Mouse (Mus musculus) embryonic fibroblast, embryonic 13.5 days (primary cell): Measurements from ENCODE around the gene Sult2a7. TPM values are rescaled to one million over a fixed set of nuclear protein-coding genes. Genes with fewer than 3 reads are reported as not detected.

Experiments used
- H3K27ac ChIP-seq: 2 replicates; pipeline ENCODE4 v1.5.1; 2012; ENCODE audit warnings: low read length, control low read depth, inconsistent platforms; ENCODE audit not compliant: insufficient read depth
- H3K4me1 ChIP-seq: 2 replicates; pipeline ENCODE4 v1.6.1; 2011; ENCODE audit warnings: low read length; ENCODE audit not compliant: control insufficient read depth, insufficient read depth
- H3K4me3 ChIP-seq: 2 replicates; pipeline ENCODE4 v1.5.1; 2011; ENCODE audit warnings: mild to moderate bottlenecking, control low read depth, low read length; ENCODE audit not compliant: insufficient read depth
- CTCF ChIP-seq: IDR thresholded peaks from 2 replicates; pipeline ENCODE4 v1.5.1; 2011; ENCODE audit warnings: mild to moderate bottlenecking, control low read depth, low read length, moderate library complexity, borderline replicate concordance; ENCODE audit not compliant: insufficient read depth
- POLR2A ChIP-seq: IDR thresholded peaks from 2 replicates; pipeline ENCODE4 v1.6.1; 2011; ENCODE audit warnings: low read depth, mild to moderate bottlenecking, control low read depth, low read length, moderate library complexity
- polyA plus RNA-seq: library from polyadenylated mRNA; stranded (reverse); fragments of >200 nt; gene quantifications from 2 replicates; pipeline ENCODE4 v1.2.4, GENCODE M21; 2011; ENCODE audit warnings: low read depth; ENCODE audit not compliant: missing spikeins, insufficient read length

The Sult2a7 gene
- not detected in 2 replicates for polyA plus RNA-seq

DNA sequence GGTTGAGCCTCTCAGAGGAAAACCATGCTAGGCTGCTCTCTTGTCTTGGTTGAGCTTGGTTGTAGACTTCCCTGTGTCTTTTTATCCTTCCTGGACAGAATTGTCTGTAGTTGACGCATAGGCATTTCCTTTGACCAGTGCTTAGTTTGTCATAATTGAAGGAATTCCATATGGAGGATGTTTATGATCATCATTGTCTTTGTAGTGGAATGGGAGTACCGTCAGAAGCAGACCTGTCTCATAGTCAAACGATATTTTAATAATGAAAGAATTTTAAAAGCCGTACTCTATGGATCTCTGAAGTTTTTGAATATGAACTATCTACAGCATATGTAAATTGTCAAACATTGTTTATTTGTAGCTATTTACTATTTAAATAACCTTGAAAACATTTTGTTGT lies at the start of gene Sult2a7:
Sult2a7 (minus strand) TSS at position 101 of the 400 bp plus-strand sequence.
- TF ChIP-seq CTCF (no peak), POLR2A (no peak)
- Histone ChIP-seq H3K27ac (no peak within 1 kb of the TSS), H3K4me3 (no peak within 1 kb of the TSS), H3K4me1 (no peaks in the 10 kb centered on the region)

DNA sequence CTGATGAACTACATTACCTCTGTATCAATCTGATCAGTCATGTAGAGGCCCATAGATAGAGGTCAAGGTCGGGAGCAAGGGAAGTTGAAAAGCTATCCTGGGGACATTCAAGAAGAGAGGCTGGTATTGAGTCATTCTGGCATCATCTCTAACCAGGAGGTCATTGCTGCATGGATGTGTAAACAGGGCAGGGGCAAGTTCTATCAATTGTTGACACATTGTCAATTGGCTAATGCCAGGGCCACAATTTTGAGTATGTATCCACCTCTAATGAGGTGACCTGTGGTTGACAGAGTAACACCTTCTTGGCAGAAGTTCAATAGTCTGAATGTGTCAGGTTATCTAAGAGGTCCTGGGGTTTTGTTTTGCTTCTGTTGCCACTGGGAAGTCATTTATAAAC lies 31.2 kb upstream of the Sult2a7 start:
- no peak for TF ChIP-seq CTCF
- no peak for TF ChIP-seq POLR2A
- Histone ChIP-seq H3K4me3 (no peak overlapping the region), H3K4me1 (no peaks in the 10 kb centered on the region), H3K27ac (no peak overlapping the region)

DNA sequence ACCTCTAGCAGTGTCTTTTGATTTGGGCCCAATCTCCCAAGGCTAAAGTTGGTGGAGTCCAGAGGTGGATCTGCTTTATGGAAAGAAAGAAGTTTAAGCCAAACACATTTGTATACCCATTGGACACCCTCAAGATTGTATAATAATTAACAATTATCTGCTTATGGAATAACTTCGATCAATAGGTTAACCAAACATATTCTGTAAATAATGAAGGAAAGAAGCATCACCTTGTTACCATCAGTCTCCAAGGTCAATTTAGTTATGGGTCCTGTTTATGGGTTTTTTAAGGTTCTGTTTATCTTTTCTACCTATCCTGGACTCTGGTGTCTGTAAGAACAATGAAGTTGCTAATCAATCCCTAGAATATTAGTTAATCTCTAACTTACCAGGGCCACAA lies 28.6 kb upstream of the Sult2a7 start:
- no peaks in the 10 kb centered on the region for H3K4me1 ChIP-seq
- no peak overlapping the region for H3K4me3 ChIP-seq
- no peak for TF ChIP-seq POLR2A
- TF ChIP-seq CTCF: no peak
- H3K27ac ChIP-seq: no peak overlapping the region

DNA sequence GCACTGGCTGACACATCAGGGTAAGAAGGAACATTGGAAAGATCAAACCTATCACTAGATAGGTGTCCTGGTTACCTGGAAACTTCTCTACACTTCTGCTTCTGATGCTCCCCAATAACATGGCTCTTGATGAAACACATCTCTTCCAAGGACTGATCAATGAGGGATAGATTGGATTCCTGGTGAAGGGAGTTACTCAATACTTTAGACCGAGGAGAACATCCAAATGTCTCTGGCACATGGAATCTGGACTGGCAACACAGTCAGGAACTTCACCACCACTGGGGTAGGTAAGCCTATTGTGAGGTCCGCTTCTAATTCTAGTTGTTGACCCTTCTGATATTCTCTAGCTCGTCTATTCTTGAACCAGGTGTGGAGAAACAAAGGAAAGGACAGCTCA lies 24.3 kb upstream of the Sult2a7 start:
- Histone ChIP-seq H3K4me3 (no peak overlapping the region), H3K27ac (no peak overlapping the region), H3K4me1 (no peaks in the 10 kb centered on the region)
- TF ChIP-seq CTCF (no peak), POLR2A (no peak)

DNA sequence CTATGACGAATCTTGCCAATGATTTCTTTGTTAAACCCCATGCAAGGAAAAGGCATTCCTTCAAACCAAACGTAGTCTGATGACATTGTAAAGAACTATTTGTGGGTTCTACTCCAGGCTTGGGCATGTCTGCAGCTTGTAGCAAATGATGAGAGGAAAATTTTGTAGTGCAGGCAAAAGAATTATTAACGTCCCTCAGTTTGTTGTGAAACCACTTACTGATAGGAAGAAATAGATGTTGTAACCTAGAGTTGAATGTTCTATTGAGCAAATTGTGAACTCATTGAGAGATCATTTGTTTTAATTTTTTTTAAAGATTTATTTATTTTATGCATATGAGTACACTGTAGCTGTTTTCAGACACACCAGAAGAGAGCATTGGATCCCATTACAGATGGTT lies 1.1 kb downstream of the Sult2a7 start:
- no peak overlapping the region for H3K27ac ChIP-seq
- H3K4me1 ChIP-seq: no peaks in the 10 kb centered on the region
- TF ChIP-seq CTCF: no peak
- TF ChIP-seq POLR2A: no peak
- H3K4me3 ChIP-seq: no peak overlapping the region

DNA sequence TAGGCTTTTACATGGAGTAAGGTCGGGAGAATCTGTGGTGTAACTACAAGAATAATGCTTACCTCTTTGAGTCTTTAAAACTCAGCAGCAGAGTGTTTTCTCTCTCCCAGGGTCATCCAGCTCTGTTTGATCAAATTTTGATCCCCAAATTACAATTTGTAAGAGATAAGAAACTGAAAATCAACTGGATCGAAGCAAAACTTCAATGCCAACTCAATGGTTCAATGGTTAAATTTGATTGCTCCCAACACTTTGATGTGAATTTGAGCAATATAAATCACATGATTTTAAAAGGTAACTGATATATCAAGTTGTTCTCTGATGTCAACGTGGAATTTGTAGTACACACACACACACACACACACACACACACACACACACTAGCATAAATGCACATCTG lies 47.5 kb downstream of the Sult2a7 start, which contains the start of gene Sult2a8:
Sult2a8 (minus strand) TSS at position 236 of the 400 bp plus-strand sequence.
- Histone ChIP-seq H3K4me3 (no peak within 1 kb of the TSS), H3K27ac (no peak within 1 kb of the TSS), H3K4me1 (no peaks in the 10 kb centered on the region)
- TF ChIP-seq CTCF: no peak
- no peak for TF ChIP-seq POLR2A

DNA sequence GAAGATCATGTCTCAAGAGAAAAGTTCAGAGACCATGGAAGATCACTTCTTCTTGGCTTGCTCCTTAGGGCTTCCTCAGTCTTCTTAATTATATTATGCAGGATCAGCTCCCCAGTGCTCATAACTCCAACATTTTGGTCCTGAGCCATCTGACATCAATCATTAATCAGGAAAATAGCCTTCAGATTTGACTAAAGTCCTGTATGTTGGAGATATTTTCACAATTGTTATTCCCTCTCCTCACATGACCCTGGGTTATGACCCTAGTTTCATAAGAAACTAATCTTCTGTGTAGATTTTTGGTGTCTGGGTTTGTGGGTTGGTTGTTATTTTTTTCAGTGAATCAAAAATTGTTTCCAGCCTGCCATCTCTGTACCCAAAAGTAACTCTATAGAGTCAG lies 54.4 kb downstream of the Sult2a7 start:
- H3K4me3 ChIP-seq: no peak overlapping the region
- no peak overlapping the region for H3K27ac ChIP-seq
- TF ChIP-seq CTCF (no peak), POLR2A (no peak)
- H3K4me1 ChIP-seq: no peaks in the 10 kb centered on the region

DNA sequence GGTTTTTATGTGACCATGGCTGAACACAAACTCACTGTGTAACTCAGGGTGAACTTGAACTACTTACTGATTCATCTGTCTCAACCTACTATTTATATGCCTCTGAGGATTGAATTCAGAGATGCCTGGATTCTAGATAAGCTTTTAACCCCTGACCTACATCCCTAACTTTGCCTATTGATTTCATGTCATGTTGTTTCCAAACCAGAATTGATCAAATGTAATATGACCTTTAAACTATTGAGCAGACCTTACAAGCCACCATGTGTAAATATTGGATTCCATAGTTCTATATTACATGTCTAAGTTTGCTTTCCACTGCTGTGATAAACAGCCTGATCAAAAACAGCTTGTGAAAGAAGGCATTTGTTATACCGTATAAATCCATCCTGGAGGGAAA lies 55.5 kb downstream of the Sult2a7 start:
- Histone ChIP-seq H3K4me1 (no peaks in the 10 kb centered on the region), H3K4me3 (no peak overlapping the region), H3K27ac (no peak overlapping the region)
- TF ChIP-seq POLR2A: no peak
- no peak for TF ChIP-seq CTCF

DNA sequence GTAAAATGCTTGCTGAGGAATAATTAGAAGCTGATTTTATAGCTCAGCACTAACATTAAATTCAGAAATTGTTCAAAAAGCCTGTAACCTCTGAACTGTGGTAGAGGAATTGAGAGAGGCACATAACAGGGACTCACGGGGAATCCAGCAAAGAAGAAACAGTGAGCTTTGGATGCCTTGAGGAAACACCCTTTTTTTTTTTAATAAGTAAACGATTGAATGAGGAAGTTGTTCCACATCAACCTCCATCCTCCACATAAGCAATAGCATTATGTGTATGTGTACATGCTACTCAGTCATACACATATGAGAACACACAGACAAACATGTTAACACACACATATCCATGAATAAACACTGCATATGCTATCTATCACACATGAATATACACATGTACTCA lies 56.0 kb downstream of the Sult2a7 start:
- Histone ChIP-seq H3K4me1 (no peaks in the 10 kb centered on the region), H3K27ac (no peak overlapping the region), H3K4me3 (no peak overlapping the region)
- TF ChIP-seq CTCF (no peak), POLR2A (no peak)

Other genes with a start within 250 kb of the Sult2a7 start
- not detected in 2 replicates for gene Sult2a6, start 239.4 kb downstream of the Sult2a7 start, polyA plus RNA-seq
- not detected in 2 replicates for gene Obox8, start 160.7 kb downstream of the Sult2a7 start, polyA plus RNA-seq
- not detected in 2 replicates for gene Sult2a8, start 47.5 kb downstream of the Sult2a7 start, polyA plus RNA-seq
- 0.30 and 0.56 TPM in 2 replicates for gene Vmn1r90, start 69.3 kb upstream of the Sult2a7 start, polyA plus RNA-seq
- gene Obox7, start 165.3 kb upstream of the Sult2a7 start, polyA plus RNA-seq: not detected in 2 replicates